Mouse (Mus musculus) adrenal gland, adult (tissue): ENCODE measurements at regions not wholly inside any gene's neighbourhood (a gene's known extent, or its start where the extent isn't known, plus 50 kb on each side); places are given as distances from the start of the nearest gene placed in this dataset.
"Not testable (repeated sequence)": the region's sequence is repeated elsewhere in the genome, so short reads cannot be mapped to it uniquely, and the experiment has no call there.

ENCODE experiments used
- DNase-seq, 2 experiments: peaks; one replicate each; pipeline ENCODE4 v3.0.0; 2022 to 2023; ENCODE audit warnings: low spot score in 1 of 2; ENCODE audit not compliant: inconsistent age in 2 of 2

DNA sequence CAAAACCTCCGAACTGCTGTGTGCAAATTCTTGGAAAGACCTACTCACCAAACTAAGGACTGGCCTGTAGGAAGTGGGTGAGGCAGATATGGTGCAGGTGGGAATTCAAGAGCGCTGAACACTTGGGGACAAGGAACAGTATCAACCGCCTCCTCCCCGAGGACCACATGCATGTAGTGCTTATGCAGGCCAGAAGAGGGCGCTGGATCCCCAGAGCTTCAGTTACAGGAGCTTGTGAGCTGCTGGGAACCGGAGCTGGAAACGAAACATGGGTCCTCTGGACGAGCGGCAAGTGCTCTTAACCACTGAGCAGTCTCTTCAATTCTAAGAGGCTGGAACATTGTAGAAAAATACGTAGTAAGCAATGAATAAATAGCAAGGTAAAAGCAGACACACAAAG, 317.8 kb downstream of the Ajap1 start:
- no peak for DNase-seq

DNA sequence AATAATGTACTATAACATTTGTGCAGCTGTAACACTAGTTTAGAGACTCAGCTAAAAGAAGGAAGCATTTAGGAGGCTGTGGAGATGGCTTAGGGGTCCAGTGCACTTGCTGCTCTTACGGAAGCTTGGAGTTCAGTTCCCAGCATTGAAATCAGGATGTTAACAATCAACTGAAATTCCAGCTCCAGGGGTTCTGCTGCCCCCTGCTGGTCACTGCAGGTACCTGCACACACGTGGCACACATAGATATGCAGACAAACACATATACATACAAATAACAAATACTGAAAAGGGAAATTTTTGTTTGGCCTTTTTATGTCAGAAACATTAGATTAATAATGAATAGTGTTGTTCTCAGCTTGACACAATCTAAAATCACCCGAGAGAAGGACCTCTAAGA, 322.5 kb downstream of the Ajap1 start:
- DNase-seq = no peak

- DNase-seq = no peak
Measured at GRCm38 (mm10) chr4:153157572-153157971, 325.0 kb downstream of the Ajap1 start.

DNA sequence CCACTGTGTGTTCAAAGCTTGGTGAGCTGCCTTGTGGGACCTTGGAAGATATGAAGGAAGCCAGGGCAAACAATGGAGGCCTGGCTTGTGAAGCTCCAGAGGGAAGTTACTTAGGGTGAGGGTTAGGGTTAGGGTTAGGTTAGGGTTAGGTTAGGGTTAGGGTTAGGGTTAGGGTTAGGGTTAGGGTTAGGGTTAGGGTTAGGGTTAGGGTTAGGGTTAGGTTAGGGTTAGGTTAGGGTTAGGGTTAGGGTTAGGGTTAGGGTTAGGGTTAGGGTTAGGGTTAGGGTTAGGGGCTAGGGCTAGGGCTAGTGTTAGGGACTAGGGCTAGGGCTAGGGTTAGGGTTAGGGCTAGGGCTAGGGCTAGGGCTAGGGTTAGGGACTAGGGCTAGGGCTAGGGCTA, 329.7 kb downstream of the Ajap1 start:
- DNase-seq = not testable (repeated sequence)

DNA sequence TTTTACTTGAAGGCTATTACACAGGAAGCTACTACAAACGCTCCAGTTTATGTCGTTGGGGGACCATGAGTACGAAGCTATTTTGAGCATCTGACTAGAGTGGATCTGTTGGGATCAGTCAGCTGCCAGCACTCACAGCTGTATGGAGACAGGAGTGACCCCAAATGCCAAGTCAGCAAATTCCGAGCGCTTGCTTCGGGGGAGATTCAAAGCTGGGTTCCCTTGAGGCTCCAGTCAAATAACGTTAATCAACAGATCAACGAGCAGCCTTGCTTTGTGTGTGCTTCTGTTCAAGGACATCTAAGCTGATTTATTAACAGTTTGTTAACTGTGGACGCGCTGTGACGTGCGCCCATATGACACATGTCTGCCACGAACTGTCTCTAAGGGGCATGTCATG, 349.5 kb downstream of the Ajap1 start:
- DNase-seq = no peak

GRCm38 (mm10) chr4:153129345-153129744, 353.3 kb downstream of the Ajap1 start:
- no peak for DNase-seq

GRCm38 (mm10) chr4:153128162-153128561, 354.4 kb downstream of the Ajap1 start:
- DNase-seq = no peak

GRCm38 (mm10) chr4:153120480-153120879, 362.1 kb downstream of the Ajap1 start:
- DNase-seq = no peak

GRCm38 (mm10) chr4:153119647-153120102, 362.9 kb downstream of the Ajap1 start:
- DNase-seq = no peak

GRCm38 (mm10) chr4:153118824-153119646, 363.6 kb downstream of the Ajap1 start:
- no peak for DNase-seq

- DNase-seq = no peak
Measured at GRCm38 (mm10) chr4:153114998-153115397, 367.6 kb downstream of the Ajap1 start.

- DNase-seq = no peak
Measured at GRCm38 (mm10) chr4:153113577-153113976, 369.0 kb downstream of the Ajap1 start.

- DNase-seq = no peak
Measured at GRCm38 (mm10) chr4:153110291-153110746, 372.3 kb downstream of the Ajap1 start.

- DNase-seq = no peak
Measured at GRCm38 (mm10) chr4:153098591-153098990, 384.0 kb downstream of the Ajap1 start.

DNA sequence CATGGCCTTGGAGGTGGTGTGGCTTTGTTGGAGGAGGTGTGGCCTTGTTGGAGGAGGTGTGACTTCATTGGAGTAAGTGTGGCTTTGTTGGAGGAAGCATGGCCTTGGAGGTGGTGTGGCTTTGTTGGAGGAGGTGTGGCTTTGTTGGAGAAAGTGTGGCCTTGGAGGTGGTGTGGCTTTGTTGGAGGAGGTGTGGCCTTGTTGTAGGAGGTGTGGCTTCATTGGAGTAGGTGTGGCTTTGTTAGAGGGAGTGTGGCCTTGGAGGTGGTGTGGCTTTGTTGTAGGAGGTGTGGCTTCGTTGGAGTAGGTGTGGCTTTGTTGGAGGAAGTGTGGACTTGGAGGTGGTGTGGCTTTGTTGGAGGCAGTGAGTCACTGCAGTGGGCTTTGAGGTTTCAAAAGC, 385.0 kb downstream of the Ajap1 start:
- DNase-seq = no peak

DNA sequence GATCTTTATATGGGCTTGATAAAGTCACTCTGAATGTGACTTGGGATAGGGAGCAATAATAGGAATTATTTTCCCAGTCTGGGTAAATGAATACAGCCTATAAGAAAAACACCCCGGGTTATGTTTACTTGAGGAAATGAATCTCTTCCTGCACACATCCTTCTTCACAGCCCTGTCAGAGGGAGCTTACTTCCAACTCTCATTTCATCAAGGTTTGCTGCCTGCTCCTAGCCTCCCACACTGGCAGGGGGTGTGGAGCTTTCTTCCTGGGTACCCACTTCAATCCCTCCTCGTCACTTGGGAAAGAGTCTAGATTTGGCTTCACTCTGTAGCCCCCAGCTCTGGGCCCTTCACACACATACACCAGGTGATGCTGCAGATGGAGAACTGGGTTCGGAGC, 389.5 kb downstream of the Ajap1 start:
- no peak for DNase-seq

DNA sequence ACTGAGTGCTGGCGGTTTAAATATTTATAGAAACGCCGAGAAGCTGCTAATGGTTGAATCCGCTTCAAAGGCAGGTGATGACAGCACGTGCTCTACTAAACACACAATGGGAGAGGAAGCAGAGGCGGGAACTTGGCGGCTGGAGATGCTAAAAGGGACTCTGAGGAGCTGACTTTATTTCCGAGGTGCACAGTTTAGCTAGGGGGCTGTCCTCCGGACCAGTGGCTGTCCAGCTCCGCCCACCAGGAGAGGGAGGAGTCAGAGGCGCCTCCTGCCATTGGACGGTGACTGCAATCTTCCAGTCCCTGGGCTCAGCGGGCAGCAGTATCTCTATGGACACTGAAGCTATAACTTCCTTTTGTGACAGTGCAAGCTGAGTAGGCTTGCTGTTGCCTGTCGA, 400.4 kb downstream of the Ajap1 start:
- DNase-seq = no peak

DNA sequence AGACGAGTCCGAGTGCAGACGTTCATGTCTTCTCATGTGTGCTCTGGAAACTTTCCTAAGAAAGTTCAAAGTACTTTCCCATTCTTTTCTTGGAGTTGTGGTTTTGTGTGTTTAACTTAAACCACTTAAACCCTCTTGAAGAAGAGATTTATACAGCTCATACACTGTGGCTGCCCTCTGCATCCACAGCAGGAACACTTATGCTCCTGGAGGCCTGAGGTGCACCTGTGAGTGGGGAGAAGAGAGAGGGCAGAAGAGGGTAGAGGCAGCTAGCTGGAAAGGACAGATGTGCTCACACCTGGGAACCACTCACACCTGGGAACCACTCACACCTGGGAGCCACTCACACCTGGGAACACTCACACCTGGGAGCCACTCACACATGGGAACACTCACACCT, 408.0 kb downstream of the Ajap1 start:
- DNase-seq = no peak

GRCm38 (mm10) chr4:153070190-153070745, 412.3 kb downstream of the Ajap1 start:
- no peak for DNase-seq

DNA sequence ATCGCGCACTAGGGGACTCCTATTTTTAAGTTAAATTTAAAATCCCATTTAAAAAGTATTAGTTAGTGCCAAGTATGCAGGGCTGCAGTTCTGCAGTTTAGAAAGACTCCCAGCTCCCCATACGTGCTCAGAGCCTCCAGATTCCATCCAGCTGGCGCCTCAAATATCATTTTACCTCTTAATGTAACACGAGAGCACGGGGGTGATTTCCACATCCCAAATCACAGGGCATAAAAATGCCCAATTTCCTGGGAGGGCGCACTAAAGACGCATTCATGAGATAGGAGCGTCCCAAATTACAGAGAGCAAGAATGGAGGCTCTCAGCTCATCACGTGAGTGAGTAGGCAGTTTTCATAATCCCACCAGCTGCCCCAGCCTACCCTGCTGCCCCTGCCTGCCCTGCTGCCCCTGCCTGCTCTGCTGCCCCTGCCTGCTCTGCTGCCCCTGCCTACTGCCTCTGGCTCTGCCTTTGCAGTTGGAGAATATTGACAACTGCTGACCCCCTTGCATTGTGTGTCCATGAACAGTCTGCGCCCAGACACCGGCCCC, 414.1 kb downstream of the Ajap1 start:
- no peak for DNase-seq

DNA sequence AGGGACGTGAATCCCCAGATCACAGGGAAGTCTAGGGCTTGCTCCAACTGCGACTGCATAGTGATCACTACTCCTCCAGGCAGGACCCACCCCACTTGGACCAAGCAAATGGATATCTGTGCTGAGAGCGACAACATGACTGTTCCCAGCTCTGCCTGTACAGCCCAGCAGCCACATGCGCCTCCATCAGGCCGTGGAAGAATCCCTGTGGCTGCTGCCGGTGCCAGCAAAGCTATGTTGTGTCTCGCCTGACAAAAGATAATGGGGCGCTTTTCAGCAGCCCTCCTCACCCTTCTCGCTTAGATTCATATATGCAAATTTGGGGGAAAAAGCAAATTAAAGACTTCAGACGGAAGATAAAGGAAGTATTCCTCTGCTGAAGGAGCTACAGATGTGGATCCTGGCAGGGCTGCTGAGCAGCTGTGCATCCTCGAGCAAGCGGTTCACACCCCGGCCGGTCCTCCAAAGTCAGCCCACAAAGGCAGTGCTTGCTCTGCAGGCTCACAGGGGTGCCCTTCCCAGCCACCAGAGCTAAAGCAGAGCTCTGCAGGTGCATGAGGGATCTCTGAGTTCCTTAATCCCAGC, 418.5 kb downstream of the Ajap1 start:
- DNase-seq = no peak

DNA sequence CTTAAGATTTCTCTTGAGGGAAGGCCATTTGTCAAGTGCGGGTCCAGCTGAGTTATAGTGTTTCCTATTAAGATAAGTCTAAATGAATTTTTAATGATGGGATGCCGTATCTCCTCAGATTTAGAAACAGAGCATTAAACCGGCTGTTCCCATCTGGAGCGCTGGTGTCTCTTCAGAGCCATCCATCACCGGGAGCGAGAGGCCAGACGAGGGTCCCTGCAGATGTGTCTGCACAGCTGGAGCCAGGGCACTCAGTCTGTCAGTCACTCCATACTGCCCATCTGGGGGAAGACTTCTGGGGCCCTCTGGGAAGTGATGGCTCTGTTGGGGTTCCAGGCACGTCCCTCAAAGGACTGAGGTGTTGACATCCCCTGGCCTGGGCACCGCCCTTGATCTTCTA, 419.2 kb downstream of the Ajap1 start:
- no peak for DNase-seq
